Mouse (Mus musculus) lung, postnatal 0 days (tissue): ENCODE measurements at regions not wholly inside any gene's neighbourhood (a gene's known extent, or its start where the extent isn't known, plus 50 kb on each side); places are given as distances from the start of the nearest gene placed in this dataset.
"Not testable (repeated sequence)": the region's sequence is repeated elsewhere in the genome, so short reads cannot be mapped to it uniquely, and the experiment has no call there.

Experiments
- ATAC-seq: fragments of 200-750 bp; cut with Nextera tagmentation; 2 replicates; pipeline ENCODE4 v1.8.0; 2017; ENCODE audit warnings: moderate library complexity
- DNase-seq: peaks from one replicate; pipeline ENCODE4 v3.0.0-alpha.2; 2016; ENCODE audit warnings: low spot score
- H3K27ac ChIP-seq: fragments of 300-500 bp; sonication (generic); 2 replicates; pipeline ENCODE4 v1.5.1; 2014; ENCODE audit warnings: antibody characterized with exemption, mild to moderate bottlenecking, low read length, mixed read lengths
- H3K27me3 ChIP-seq: fragments of 300-500 bp; sonication (generic); replicated peaks from 2 replicates; pipeline ENCODE4 v1.6.1; 2014; ENCODE audit warnings: low read length, mixed read lengths; ENCODE audit not compliant: insufficient read depth
- H3K36me3 ChIP-seq: fragments of 300-500 bp; sonication (generic); 2 replicates; pipeline ENCODE4 v1.6.1; 2014; ENCODE audit warnings: low read length, mixed read lengths; ENCODE audit not compliant: insufficient read depth
- H3K4me1 ChIP-seq: fragments of 300-500 bp; sonication (generic); 2 replicates; pipeline ENCODE4 v1.6.1; 2014; ENCODE audit warnings: antibody characterized with exemption, low read depth, low read length, mixed read lengths; ENCODE audit not compliant: insufficient read depth
- H3K4me2 ChIP-seq: fragments of 300-500 bp; sonication (generic); replicated peaks from 2 replicates; pipeline ENCODE4 v1.6.1; 2014; ENCODE audit warnings: low read depth, mild to moderate bottlenecking, low read length, moderate library complexity, mixed read lengths
- H3K4me3 ChIP-seq: fragments of 300-500 bp; sonication (generic); 2 replicates; pipeline ENCODE4 v1.5.1; 2014; ENCODE audit warnings: low read depth, low read length
- H3K9ac ChIP-seq: fragments of 300-500 bp; sonication (generic); replicated peaks from 2 replicates; pipeline ENCODE4 v1.6.1; 2014; ENCODE audit warnings: low read depth, mild to moderate bottlenecking
- H3K9me3 ChIP-seq: fragments of 300-500 bp; sonication (generic); 2 replicates; pipeline ENCODE4 v1.6.1; 2016; ENCODE audit warnings: low read length, mixed read lengths
- CTCF ChIP-seq: IDR thresholded peaks from 2 replicates; pipeline ENCODE4 v1.5.1; 2016; ENCODE audit warnings: antibody characterized with exemption, mild to moderate bottlenecking
- EP300 ChIP-seq: IDR thresholded peaks from 2 replicates; pipeline ENCODE4 v1.6.1; 2016; ENCODE audit warnings: antibody characterized with exemption, mild to moderate bottlenecking, control low read depth
- WGBS: fragments of 180-500 bp; shearing (Covaris S2); extraction: QIAGEN DNeasy Blood & Tissue Kit; methylation state at CpG from one replicate; pipeline ENCODE4 v1.1.7; 2014; 5-methylcytosine and 5-hydroxymethylcytosine counted together

DNA sequence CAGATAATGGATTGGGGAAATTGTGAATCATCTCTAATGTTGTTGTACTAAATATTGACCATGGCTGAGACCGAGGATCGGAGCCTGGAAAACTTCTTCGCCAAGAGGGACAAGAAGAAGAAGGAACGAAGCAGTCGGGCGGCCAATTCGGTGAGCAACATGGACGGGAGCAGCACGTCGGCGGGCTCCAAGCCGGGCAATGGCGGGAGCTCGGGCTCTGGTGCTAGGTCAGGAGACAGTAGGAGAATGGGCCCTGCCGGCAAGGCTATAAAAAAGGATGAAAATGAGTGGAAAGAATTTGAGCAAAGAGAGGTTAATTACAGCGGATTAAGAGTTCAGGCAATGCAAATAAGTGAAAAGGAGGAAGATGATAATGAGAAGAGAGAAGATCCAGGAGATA is 55.0 kb upstream of the Zfp990 start:
- not testable (repeated sequence) for H3K9me3 ChIP-seq

DNA sequence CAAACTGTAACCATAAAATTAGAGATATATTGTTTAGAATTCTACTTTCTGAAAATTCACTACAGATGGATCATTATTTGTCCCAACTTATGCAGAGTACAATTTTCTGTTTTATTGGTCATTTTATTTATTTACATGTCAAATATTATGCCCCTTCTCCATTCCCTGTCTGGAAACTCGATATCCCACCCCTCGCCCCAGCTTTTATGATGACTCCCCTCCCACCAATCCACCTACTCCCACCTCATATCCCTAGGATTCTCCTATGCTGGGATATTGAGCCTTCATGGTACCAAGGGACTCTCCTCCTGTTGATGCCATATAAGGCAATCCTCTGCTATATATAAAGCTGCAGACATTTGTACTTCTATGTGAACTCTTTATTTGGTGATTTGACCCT is 62.0 kb upstream of the Zfp990 start:
- ATAC-seq (no peak), DNase-seq (no peak)
- H3K4me3 ChIP-seq: no peak overlapping the region
- H3K4me1 ChIP-seq: no peaks in the 10 kb centered on the region
- H3K27me3 ChIP-seq: no peaks in the 10 kb centered on the region
- 0 out of 2 replicates have a peak, but pooled peaks cover 5% of the 10 kb centered on the region for H3K9me3 ChIP-seq
- H3K9ac ChIP-seq: no peak overlapping the region
- 70% methylated on average over 2 of the region's 2 CpGs for WGBS
- no peak overlapping the region for H3K4me2 ChIP-seq
- H3K27ac ChIP-seq: no peak overlapping the region
- no peak for TF ChIP-seq CTCF
- no peak for TF ChIP-seq EP300
- H3K36me3 ChIP-seq: no peaks in the 10 kb centered on the region

More for the DNA sequence above, 55.0 kb upstream of the Zfp990 start:
- 90% methylated on average over 16 of the region's 16 CpGs for WGBS
- not testable (repeated sequence) for DNase-seq, ATAC-seq, H3K36me3 ChIP-seq, H3K4me3 ChIP-seq, H3K27me3 ChIP-seq, H3K9ac ChIP-seq, H3K4me1 ChIP-seq, H3K4me2 ChIP-seq, H3K27ac ChIP-seq

DNA sequence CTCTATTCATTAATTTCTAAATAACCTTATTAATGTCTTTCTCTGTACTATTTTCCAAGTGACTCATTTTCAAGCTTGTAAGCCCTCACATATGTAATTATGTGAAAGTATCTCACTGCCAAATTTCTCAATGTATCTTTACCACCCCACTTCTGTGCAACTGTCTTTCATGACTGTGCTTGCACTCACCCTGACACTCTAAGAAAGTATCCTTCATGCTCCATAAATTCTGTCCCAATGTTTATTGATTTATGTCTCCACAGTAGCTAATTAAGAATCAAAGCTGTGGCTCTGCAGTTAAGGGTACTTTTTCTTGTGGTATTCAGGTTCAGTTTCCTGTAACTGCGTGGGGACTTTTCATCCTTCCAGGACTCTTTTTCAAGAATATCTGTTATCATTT is 73.8 kb upstream of the Zfp990 start:
- not testable (repeated sequence) for H3K36me3 ChIP-seq, H3K4me3 ChIP-seq, H3K27ac ChIP-seq, H3K4me1 ChIP-seq, H3K4me2 ChIP-seq, DNase-seq, H3K9ac ChIP-seq, ATAC-seq, H3K27me3 ChIP-seq
- peaks cover 22% of the 10 kb centered on the region for H3K9me3 ChIP-seq
- WGBS: 69% methylated on average over 1 of the region's 1 CpGs

DNA sequence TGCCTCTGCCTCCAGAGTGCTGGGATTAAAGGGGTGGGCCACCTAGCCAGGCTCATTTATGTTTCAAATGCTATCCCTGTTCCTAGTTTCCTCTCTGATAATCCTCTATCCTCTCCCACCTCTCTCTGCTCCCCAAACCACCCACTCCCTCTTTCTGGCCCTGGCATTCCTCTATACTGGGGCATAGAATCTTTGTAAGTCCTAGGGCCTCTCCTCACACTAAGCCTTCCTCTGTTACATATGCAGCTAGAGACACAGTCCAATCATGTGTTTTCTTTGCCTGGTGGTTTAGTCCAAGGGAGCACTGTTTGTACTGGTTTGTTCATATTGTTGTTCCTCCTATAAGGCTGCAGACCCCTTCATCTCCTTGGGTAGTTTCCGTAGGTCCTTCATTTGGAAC is 76.0 kb upstream of the Zfp990 start:
- ATAC-seq: 0 out of 2 replicates have a peak, but pooled peaks have one; percentile 22
- Histone ChIP-seq H3K4me2 (no peak overlapping the region), H3K4me3 (no peak overlapping the region), H3K27me3 (no peaks in the 10 kb centered on the region), H3K9me3 (peaks cover 18% of the 10 kb centered on the region), H3K9ac (no peak overlapping the region), H3K36me3 (no peaks in the 10 kb centered on the region), H3K4me1 (no peaks in the 10 kb centered on the region), H3K27ac (no peak overlapping the region)
- 84% methylated on average over 1 of the region's 1 CpGs for WGBS
- no peak for TF ChIP-seq EP300
- DNase-seq: no peak

DNA sequence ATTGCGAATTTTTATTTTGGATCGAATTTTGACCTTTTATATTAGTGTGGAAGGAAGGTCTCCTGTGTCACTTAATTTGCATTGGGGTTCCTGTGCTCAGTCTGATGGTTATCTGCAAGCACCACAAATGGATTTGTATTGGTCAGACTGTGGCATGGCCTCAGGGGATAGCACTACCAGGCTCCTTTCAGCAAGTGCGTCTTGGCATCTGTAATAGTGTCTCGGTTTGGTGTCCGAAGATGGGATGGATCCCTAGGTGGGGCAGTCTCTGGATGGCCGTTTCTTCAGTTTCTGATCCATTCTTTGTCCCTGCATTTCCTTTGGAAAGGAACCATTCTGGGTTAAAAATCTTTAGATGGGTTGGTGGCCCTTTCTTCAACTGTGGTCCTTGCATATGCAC is 76.5 kb upstream of the Zfp990 start:
- WGBS: 69% methylated on average over 6 of the region's 6 CpGs
- DNase-seq: no peak
- TF ChIP-seq EP300 (no peak), CTCF (no peak)
- no peaks in the 10 kb centered on the region for H3K27me3 ChIP-seq
- no peak overlapping the region for H3K4me2 ChIP-seq
- no peak for ATAC-seq
- H3K27ac ChIP-seq: no peak overlapping the region
- no peaks in the 10 kb centered on the region for H3K4me1 ChIP-seq
- H3K36me3 ChIP-seq: no peaks in the 10 kb centered on the region
- H3K4me3 ChIP-seq: no peak overlapping the region
- H3K9ac ChIP-seq: no peak overlapping the region
- peaks cover 17% of the 10 kb centered on the region for H3K9me3 ChIP-seq

DNA sequence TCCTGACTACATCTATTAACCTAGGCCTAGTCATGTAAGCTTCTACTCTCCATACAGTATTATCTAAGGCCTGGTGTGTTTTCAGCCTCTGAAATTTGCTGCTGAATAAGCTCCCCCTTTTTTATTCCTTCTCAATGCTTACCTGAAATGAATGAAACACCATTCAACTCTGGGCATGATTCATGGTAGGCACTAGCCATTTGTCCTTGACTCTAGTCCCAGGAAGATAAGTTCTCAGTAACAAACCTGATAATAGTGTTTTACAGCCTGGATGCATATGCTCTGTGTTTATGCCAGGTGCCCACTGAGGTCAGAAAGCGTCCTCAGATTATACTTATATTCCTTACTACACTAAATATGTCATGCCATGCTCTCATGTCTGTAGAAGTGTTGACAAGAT is 77.3 kb upstream of the Zfp990 start:
- H3K4me1 ChIP-seq, H3K4me3 ChIP-seq, H3K9ac ChIP-seq, ATAC-seq, H3K27ac ChIP-seq, DNase-seq, H3K27me3 ChIP-seq, H3K36me3 ChIP-seq, H3K4me2 ChIP-seq: not testable (repeated sequence)
- 44% methylated on average over 1 of the region's 1 CpGs for WGBS
- peaks cover 17% of the 10 kb centered on the region for H3K9me3 ChIP-seq

DNA sequence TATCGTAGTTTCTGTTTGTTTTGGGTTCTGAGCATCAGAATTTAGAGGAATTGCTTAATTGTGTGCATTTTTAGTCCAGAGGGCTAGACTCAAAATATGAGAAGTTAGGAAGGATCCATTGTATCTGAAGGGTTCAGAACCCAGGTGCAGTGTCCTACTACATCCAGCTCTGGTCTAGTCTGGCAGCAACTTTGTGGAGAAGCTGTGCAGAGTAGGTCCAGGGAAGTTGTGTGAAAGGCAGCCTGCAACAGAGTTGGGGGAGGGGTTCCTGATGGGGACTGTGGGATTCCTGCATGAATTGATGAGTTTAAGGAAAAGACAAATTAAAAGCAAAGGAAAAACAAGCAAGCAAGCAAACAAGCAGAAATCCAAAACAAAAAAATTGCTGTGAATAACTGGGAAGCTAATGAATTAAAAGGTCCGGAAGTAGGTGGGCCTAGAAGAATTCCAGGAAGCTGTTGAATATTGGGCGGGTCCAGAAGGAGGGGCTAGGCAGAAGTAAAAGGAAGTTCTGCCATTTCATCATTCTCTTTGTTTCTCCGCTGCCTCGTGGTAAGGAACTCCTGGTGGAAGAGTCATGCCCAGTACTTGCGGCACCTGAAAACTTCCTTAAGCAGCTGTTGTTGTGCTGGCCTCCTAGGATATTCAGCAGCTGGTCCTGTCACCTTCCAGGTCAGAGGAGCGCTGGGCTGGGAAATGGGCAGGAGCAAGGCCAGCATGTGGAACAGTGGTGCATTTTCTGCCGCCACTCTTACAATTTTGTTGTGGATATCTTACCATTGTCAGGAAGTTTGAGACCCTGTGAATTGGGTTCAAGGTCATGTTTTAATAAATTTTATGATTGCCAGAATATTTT is 78.4 kb upstream of the Zfp990 start:
- ATAC-seq: no peak

DNA sequence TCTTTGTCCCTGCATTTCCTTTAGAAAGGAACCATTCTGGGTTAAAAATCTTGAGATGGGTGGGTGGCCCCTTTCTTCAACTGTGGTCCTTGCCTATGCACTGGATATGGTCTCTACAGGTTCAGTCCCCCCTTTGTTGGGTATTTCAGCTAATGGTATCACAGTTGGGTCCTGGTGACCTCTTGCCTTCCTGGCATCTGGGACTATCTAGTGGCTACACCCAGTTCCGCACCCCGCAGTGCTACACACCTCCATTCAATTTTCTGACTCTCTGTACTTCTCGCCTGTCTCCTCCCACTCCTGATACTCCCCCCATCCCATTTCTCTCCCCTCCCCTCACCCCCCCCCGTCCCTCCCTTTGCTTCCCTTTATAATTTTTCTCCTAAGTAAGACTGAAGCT is 92.7 kb upstream of the Zfp990 start:
- H3K27ac ChIP-seq, H3K36me3 ChIP-seq, H3K4me1 ChIP-seq, DNase-seq, H3K4me3 ChIP-seq, H3K9me3 ChIP-seq, H3K4me2 ChIP-seq, H3K9ac ChIP-seq, H3K27me3 ChIP-seq, ATAC-seq: not testable (repeated sequence)
- WGBS: 61% methylated on average over 4 of the region's 4 CpGs

More for the DNA sequence above, 78.4 kb upstream of the Zfp990 start:
- H3K4me1 ChIP-seq: no peaks in the 10 kb centered on the region
- H3K4me2 ChIP-seq: no peak overlapping the region
- H3K27me3 ChIP-seq: no peaks in the 10 kb centered on the region
- H3K4me3 ChIP-seq: no peak overlapping the region
- H3K36me3 ChIP-seq: no peaks in the 10 kb centered on the region
- DNase-seq: no peak
- TF ChIP-seq EP300 (no peak), CTCF (no peak)
- H3K9me3 ChIP-seq: peaks cover 17% of the 10 kb centered on the region
- H3K27ac ChIP-seq: no peak overlapping the region
- no peak overlapping the region for H3K9ac ChIP-seq
- 69% methylated on average over 8 of the region's 8 CpGs for WGBS
